Mouse (Mus musculus) thymus, adult 2 months (tissue): ENCODE data around the gene Dvl2. TPM values are rescaled to one million over a fixed set of nuclear protein-coding genes. Genes with fewer than 3 reads are reported as not detected.

Experiments
- DNase-seq: peaks from one replicate; pipeline ENCODE4 v3.0.0; 2021
- H3K27ac ChIP-seq: fragments of 200-500 bp; 2 replicates; pipeline ENCODE4 v1.5.1; 2012; ENCODE audit warnings: low read length, control low read depth; ENCODE audit not compliant: control insufficient read depth, insufficient read depth
- H3K27me3 ChIP-seq: fragments of 200-500 bp; 2 replicates; pipeline ENCODE4 v1.6.1; 2012; ENCODE audit warnings: mild to moderate bottlenecking, low read length, moderate library complexity, mixed read lengths; ENCODE audit not compliant: control insufficient read depth, insufficient read depth
- H3K36me3 ChIP-seq: fragments of 200-500 bp; 2 replicates; pipeline ENCODE4 v1.6.1; 2012; ENCODE audit warnings: mild to moderate bottlenecking, low read length, moderate library complexity; ENCODE audit not compliant: control insufficient read depth, insufficient read depth
- H3K4me1 ChIP-seq: fragments of 200-500 bp; replicated peaks from 2 replicates; pipeline ENCODE4 v1.6.1; 2012; ENCODE audit warnings: low read length; ENCODE audit not compliant: control insufficient read depth, insufficient read depth
- H3K4me3 ChIP-seq: fragments of 200-500 bp; 2 replicates; pipeline ENCODE4 v1.5.1; 2012; ENCODE audit warnings: mild to moderate bottlenecking, low read length, control low read depth, moderate library complexity; ENCODE audit not compliant: control insufficient read depth, insufficient read depth
- CTCF ChIP-seq: fragments of 200-500 bp; IDR thresholded peaks from 2 replicates; pipeline ENCODE4 v1.5.1; 2012; ENCODE audit warnings: mild to moderate bottlenecking, control low read depth, low read length, moderate library complexity, borderline replicate concordance; ENCODE audit not compliant: control insufficient read depth, poor library complexity, insufficient read depth; ENCODE audit errors: extremely low read depth
- POLR2A ChIP-seq: fragments of 200-500 bp; IDR thresholded peaks from 2 replicates; pipeline ENCODE4 v1.6.1; 2012; ENCODE audit warnings: mild to moderate bottlenecking, low read length, control low read depth, moderate library complexity; ENCODE audit not compliant: control insufficient read depth, poor library complexity, insufficient read depth; ENCODE audit errors: extremely low read depth
- WGBS: fragments of 180-500 bp; shearing (Covaris S2); methylation state at CpG from one replicate; pipeline ENCODE4 v1.1.7; 2018; 5-methylcytosine and 5-hydroxymethylcytosine counted together
- polyA plus RNA-seq: library from polyadenylated mRNA; depleted of rRNA; stranded (reverse); fragments of >200 nt; gene quantifications from 2 replicates; pipeline ENCODE4 v1.2.3, GENCODE M21; 2012

Dvl2 gene
- polyA plus RNA-seq, 1 experiment = 52.4 TPM

DNA sequence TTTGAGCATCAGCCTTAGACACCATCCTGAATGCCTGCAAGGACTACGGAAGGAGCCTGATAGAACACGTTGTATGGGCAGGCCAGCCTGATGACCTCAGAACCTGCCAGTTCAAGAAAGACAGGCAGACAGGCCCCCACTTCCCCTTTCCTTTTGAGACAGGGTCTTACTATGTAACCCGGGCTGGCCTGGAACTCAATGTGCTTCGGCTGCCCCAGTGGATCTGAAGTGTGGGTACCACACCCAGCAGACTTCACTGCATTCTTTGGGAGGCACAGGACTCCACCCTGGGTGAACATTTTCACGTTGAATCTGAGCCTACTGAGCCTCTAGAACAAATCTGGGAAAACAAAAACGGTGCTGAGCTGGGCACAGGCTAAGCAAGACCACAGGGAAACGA is 37.8 kb downstream of the Dvl2 start:
- WGBS = 75% methylated on average over 7 of the region's 7 CpGs
- TF ChIP-seq CTCF (no peak), POLR2A (no peak)
- H3K4me1 ChIP-seq = no peaks in the 10 kb centered on the region
- H3K27ac ChIP-seq = no peak overlapping the region
- H3K4me3 ChIP-seq = no peak overlapping the region
- no peaks in the 10 kb centered on the region for H3K27me3 ChIP-seq
- DNase-seq = no peak
- peaks cover 12% of the 10 kb centered on the region for H3K36me3 ChIP-seq

DNA sequence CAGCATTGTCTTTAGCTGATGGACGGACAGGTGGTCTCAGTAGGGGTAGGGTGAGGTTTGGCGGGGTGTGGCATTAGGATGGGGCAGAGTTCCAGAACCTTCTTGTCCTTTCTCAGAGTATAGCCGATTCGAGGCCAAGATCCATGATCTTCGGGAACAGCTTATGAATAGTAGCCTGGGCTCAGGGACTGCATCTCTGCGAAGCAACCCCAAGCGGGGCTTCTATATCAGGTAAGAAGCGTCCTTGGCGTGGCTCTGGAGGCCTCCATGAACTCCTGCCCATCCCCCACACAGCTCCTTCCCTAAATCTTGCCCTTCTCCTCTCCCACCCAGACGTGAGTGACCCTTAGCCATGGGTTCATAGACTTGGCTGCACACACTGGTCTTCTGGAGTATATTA is 39.2 kb downstream of the Dvl2 start:
- Histone ChIP-seq H3K4me1 (no peaks in the 10 kb centered on the region), H3K4me3 (no peak overlapping the region), H3K36me3 (peaks cover 16% of the 10 kb centered on the region), H3K27me3 (no peaks in the 10 kb centered on the region), H3K27ac (no peak overlapping the region)
- DNase-seq = no peak
- no peak for TF ChIP-seq CTCF
- no peak for TF ChIP-seq POLR2A
- WGBS = 96% methylated on average over 10 of the region's 10 CpGs

DNA sequence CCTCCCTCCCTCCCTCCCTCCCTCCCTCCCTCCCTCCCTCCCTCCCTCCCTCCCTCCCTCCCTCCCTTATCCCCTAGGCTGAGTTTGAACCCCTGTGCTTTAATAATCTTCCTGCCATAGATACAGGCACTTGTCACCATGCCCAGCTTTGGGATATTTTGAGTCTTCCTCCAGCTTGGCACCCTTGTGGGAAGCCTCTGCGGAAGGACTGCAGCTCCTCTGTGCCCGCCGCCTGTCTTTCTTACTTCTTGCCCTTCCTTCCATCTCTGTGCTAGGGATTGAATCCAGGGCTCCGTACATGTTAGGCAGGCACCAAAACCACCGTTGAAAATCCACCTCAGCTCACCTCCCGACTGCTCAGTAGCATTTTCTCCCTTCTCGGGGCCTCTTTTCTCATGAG is 39.8 kb downstream of the Dvl2 start:
- no peak for DNase-seq
- Histone ChIP-seq H3K4me1 (no peaks in the 10 kb centered on the region), H3K27ac (no peak overlapping the region), H3K27me3 (no peaks in the 10 kb centered on the region), H3K4me3 (no peak overlapping the region), H3K36me3 (peaks cover 16% of the 10 kb centered on the region)
- TF ChIP-seq CTCF (no peak), POLR2A (no peak)
- WGBS = 90% methylated on average over 7 of the region's 7 CpGs

DNA sequence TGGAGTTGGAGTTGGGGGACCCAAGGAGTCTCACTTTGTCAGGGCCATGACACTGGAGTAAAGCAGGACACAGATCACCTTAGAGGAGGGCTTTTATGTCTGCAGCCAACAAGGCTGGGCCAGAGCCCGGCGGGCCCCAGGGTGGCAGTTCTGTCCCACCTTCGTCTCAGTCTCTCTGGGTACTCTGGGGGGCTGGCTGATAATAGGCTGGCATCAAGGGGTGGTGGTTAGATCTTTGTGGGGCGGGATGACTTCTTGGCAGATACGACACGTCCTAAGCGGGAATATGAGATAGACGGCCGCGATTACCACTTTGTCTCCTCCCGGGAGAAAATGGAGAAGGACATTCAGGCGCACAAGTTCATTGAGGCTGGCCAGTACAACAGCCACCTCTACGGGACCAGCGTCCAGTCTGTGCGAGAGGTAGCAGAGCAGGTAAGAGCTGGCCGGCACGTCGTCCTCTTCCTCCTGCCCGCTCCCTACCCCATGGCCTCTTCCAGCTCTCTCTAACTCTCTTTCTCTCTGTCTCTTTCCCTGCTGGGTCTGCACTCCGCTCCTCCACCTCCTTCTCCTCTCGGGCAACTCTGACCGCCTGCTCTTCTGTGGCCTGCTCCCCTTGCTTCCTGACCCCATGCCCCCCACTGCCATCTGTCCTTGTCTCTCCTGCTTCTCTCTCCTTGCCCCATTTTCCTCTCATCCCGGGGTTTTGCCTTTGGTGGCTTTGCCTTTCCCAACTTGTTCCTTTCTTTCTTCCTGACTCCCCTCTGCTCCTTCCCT is 42.1 kb downstream of the Dvl2 start:
- TF ChIP-seq POLR2A (no peak), CTCF (no peak)
- peaks cover 16% of the 10 kb centered on the region for H3K36me3 ChIP-seq
- WGBS = 96% methylated on average over 23 of the region's 23 CpGs
- no peak overlapping the region for H3K27ac ChIP-seq
- H3K4me1 ChIP-seq = no peaks in the 10 kb centered on the region
- H3K4me3 ChIP-seq = no peak overlapping the region
- DNase-seq = no peak
- H3K27me3 ChIP-seq = no peaks in the 10 kb centered on the region

DNA sequence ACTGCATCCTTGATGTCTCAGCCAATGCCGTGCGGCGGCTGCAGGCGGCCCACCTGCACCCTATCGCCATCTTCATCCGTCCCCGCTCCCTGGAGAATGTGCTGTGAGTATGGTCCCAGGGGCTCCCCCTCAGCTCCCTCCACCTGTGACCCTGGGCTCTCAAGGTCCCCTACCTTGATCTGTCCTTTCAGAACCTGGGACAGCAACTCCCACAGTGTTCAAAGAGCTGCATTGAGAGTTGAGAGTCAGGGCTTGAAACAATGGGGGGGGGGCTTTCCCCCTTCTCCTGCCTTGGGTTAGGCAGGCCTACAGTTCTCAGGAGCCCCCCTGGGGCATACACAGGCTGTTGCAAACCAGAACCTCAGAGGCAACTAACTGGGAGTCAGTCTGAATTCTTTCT is 43.3 kb downstream of the Dvl2 start:
- no peaks in the 10 kb centered on the region for H3K4me1 ChIP-seq
- peaks cover 16% of the 10 kb centered on the region for H3K36me3 ChIP-seq
- 94% methylated on average over 7 of the region's 7 CpGs for WGBS
- no peak for DNase-seq
- H3K27me3 ChIP-seq = no peaks in the 10 kb centered on the region
- TF ChIP-seq POLR2A (no peak), CTCF (no peak)
- no peak overlapping the region for H3K27ac ChIP-seq
- no peak overlapping the region for H3K4me3 ChIP-seq

DNA sequence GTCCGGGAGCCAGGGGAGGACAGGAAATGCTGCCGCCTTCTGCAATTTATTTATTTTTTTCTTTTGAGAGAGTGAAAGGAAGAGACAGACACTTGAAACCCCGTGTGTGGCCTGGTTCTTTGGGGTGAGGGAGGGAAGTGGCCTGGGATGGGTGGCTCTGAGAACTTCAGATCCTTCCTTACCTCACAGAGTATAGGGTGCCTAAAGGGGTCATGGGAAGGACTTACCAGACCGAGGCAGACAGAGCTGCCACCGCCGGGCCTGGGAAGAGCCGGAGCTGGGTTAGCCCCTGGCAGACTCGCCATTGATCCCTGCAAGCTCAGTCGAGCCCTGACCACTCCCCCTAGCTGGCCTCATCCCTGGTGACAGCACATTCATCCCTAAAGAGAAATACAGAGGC is 45.0 kb downstream of the Dvl2 start:
- no peaks in the 10 kb centered on the region for H3K4me1 ChIP-seq
- H3K27me3 ChIP-seq = no peaks in the 10 kb centered on the region; the same call in 1 of the 2 replicates
- 90% methylated on average over 9 of the region's 9 CpGs for WGBS
- no peak for DNase-seq
- no peak overlapping the region for H3K4me3 ChIP-seq
- no peak overlapping the region for H3K27ac ChIP-seq
- TF ChIP-seq POLR2A (no peak), CTCF (no peak)
- peaks cover 16% of the 10 kb centered on the region for H3K36me3 ChIP-seq
